Mouse (Mus musculus) left cerebral cortex, postnatal 25 days (tissue): ENCODE results near the gene U2af1l4. TPM values are rescaled to one million over a fixed set of nuclear protein-coding genes. Genes with fewer than 3 reads are reported as not detected.

Experiments used
- DNase-seq, 2 experiments: peaks; one replicate each; pipeline ENCODE4 v3.0.0; 2022; ENCODE audit warnings: low spot score in 2 of 2, mixed read lengths in 1 of 2
- intact Hi-C: fragments of 180-260 bp; cut with DNase I; formaldehyde crosslinking; loops from one replicate; pipeline ENCODE4 v1.15.1; 2025
- total RNA-seq, 2 experiments: library from RNA; stranded (reverse); gene quantifications; 2 replicates each; pipeline ENCODE4 v1.2.3; 2021

U2af1l4 gene
- total RNA-seq, 2 experiments from 2014 or later = 57.2 to 69.2 TPM

DNA sequence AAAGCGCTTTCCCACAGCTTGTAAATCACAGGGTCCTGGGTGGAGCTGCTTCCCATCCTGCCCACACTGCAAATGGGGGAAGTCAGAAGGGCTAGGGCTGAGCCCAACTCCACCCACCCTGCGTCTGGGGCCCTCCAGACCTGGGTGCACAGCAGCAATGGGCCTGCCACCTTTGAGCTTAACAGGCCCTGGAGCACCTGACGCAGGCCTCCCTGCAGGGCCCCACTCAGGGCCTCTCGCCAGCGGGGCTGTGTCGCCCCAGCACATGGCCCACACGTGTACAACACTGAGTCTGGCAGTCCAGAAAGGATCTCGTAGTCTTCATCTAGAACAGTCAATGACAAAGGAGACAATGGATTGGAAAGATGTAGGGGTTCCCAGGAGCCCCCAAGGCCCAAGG is 16.8 kb downstream of the U2af1l4 start:
- no peak for DNase-seq
- intact Hi-C loops = no loop called here

GRCm38 (mm10) chr7:30581547-30581946 is 18.4 kb downstream of the U2af1l4 start:
- DNase-seq = no peak
- intact Hi-C loops = no loop called here

GRCm38 (mm10) chr7:30584339-30584738 is 21.2 kb downstream of the U2af1l4 start:
- DNase-seq = no peak
- intact Hi-C loops = no loop called here

DNA sequence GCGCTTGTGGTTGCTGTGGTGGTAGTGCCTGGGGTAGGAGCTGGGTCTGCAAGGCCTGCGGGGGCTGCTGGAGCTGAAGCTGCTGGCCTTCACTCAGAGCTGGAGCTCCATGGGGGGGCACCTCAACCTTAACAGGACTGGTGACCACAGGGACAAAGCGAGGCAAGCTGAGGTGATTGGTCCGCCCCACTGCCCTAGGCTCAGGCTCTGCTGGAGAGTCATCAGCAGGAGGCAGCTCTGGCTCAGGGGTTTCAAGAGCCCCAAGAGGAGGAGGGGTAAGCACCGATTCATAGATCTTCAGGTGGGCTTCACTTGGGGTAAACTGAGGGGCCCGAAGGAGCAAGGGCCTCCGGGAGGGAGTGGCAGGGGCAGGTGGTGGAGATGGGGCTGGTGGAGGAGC is 22.1 kb downstream of the U2af1l4 start:
- intact Hi-C loops = loop anchor here (5.0 kb wide), 1 partner anchor 272 kb away; the partner anchor contains the start of gene Ffar3
- DNase-seq = no peak

GRCm38 (mm10) chr7:30586455-30587020 is 23.4 kb downstream of the U2af1l4 start:
- intact Hi-C loops = loop anchor here (5.0 kb wide), 1 partner anchor 271 kb away; the partner anchor contains the start of gene Ffar3
- DNase-seq = no peak

GRCm38 (mm10) chr7:30587842-30588667 is 25.0 kb downstream of the U2af1l4 start:
- intact Hi-C loops = loop anchor here (1.0 to 5.0 kb wide), 3 partner anchors 25 to 269 kb away; partner anchors contain the start of genes Ffar3, Gm49396, Psenen and Tmem147
- DNase-seq = peak in 1 of 2 experiments; percentile 39

DNA sequence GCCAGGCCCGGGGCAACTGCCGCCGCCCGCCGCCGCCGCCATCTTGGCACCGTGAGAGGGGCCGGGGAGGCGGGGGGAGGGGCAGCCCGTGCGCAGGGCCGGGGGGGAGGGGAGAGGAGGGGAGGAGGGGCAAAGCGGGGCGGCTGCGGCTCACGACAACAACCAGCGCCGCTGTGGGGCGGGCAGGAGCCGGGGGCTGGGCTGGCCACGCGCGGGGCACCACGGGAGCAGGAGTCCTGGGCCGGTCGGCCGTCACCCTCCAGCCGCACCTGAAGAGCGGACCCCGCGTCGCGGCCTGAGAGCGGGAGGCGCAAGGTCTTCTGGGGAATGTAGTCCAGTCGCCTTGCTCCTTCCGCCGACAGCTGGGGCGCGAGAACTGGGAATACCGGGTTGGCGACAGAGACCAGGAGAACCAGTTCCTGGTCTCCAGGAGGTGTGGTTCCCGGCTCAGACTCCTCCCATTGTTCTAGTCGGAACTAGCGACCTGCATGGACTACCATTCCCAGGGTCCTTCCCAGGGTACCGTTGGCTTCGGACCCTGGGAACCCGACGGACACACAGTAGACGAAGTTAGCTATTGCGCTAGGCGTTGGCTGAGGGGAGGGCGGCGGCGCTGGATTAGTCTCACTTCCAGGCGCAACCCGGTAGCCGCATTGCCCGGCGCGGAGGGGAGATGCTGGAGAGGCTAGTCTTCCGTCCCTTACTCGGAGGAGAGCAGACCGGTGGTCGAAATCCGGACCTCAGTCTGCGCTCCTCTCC is 25.8 kb downstream of the U2af1l4 start, which contains the start of gene Kmt2b:
Gene Kmt2b, minus strand, starts transcription at position 51 of the 759 bp plus-strand sequence.
- DNase-seq = peak; percentile 97 to 98
- intact Hi-C loops = loop anchor here (1.0 to 5.0 kb wide), 5 partner anchors 24 to 367 kb away; partner anchors contain the start of genes Ffar3, Gm49396, Psenen and Tmem147

DNA sequence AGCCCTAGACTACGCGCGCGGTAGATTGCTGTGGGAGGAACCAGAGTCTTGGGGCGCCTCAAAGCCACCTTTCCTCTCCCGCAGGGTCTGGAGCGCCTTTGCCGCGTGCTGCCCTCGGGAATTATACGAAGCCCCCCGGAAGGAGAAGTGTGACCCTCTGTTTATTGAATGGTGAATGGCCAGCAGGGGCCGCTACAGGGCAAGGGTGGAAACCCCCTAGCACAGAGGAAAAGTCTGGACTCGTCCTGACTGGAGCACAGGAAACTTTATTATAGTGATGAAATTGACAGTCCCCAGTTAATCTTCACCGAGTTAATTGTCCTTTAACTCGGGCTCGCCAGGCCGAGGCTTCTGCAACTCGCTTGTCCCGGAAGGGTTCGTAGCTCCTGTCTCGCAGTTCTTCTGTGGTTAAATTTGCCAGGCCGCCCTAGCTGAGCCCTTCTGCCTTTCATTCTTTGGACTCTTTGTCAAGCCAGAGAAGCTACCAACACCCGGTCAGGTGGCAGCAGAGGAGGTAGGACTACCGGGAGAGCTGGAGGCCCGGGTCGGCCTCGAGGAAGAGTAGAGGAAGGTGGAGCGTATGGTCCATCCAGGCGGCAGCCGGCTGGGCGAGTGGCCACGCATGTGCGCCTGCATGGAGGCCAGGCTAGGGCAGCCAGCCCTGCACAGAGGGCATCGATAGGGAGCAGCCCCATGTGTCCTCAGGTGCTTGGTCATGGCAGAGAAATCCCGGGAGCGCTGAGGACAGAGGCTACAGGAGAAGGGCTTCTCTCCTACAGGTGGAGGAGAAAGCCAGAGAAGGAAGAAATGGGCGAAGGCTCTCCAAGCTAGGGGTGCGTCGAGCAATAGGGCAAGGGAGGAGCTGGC is 26.6 kb downstream of the U2af1l4 start:
- peak; percentile 77 to 78 for DNase-seq
- intact Hi-C loops = loop anchor here (1.0 to 5.0 kb wide), 4 partner anchors 24 to 367 kb away; partner anchors contain the start of genes Ffar3, Tmem147 and Usf2

DNA sequence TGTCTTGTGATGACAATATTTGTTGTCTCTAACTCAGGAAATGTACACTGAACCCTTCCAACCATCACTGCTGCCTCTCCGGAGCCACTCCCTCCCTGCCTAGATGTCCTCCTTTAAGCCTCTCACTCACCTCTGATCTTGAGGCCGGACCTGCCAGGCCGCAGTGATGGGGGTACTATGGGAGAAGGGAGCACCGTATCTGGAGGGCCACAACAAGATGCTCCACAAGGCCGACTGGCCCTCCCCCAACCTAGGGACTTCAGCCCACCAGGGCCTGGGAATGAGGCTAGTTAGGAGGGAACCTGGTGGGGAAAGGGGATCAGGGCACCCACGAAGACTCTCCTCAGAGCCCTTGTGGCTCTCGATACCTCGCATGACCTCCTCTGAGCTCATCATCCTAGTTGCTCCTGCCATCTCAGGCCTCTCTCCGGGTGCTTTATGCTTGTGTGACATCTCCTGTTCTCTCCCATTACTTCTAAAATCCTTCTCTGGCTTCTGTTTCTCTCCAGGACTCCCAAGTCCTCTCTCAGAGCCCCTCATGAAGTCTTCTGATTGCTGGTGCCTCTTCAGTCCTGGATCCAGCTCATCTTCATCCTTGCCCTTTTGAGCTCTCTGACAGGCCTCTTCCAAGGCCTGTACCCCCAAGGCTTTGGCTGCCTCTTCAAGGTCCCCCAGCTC is 28.0 kb downstream of the U2af1l4 start:
- DNase-seq = no peak
- intact Hi-C loops = no loop called here

GRCm38 (mm10) chr7:30591605-30591951 is 28.5 kb downstream of the U2af1l4 start:
- intact Hi-C loops = no loop called here
- DNase-seq = no peak

GRCm38 (mm10) chr7:30592772-30593423 is 29.8 kb downstream of the U2af1l4 start:
- no peak for DNase-seq

DNA sequence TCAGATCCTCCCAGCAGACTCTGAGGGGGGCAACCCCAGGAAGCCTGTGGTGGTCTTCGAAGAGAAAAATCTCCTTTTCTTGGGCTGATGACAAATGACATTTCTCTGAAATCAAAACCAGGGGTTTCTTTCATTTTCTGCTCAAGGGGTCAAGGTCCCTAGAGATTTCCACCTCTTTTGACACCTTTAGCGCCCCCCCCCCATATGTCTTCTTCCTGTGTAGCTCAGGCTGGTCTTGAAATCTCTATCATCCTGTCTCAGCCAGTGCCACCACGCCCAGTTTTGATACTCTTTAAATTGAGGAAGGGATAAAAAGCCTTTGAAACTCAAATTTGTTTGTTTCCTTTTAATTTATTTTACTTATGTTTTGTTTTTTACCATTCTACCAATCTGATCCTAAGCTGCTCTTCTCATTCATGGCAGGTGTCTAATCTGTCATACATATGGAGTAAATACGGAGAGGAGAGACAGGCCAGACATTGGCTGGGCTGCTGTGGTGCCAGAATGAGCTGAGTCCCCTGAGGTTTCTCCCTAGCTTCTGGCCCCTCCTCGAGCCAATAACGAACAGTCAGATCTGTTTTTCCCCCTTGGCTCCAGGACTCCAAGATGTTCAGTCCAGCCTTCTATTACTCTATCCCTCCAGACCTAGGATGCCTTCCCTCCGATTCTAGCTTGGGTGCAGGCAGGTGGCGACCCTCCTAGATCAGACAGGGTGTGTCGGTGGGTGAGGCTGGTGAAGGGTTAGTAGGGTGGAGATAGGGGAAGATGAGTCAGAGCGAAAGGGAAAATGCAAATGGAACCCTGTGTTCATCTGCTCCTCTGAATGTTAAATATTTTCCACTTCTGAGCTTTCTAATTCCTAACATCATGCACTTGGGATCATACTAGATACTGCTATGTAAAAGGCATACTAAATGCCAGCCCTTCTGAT is 30.7 kb downstream of the U2af1l4 start:
- intact Hi-C loops = no loop called here
- DNase-seq = no peak

More at GRCm38 (mm10) chr7:30592772-30593423, 29.8 kb downstream of the U2af1l4 start:
- intact Hi-C loops = no loop called here

- intact Hi-C loops = no loop called here
- no peak for DNase-seq
Measured at GRCm38 (mm10) chr7:30594510-30595024, 31.5 kb downstream of the U2af1l4 start.

DNA sequence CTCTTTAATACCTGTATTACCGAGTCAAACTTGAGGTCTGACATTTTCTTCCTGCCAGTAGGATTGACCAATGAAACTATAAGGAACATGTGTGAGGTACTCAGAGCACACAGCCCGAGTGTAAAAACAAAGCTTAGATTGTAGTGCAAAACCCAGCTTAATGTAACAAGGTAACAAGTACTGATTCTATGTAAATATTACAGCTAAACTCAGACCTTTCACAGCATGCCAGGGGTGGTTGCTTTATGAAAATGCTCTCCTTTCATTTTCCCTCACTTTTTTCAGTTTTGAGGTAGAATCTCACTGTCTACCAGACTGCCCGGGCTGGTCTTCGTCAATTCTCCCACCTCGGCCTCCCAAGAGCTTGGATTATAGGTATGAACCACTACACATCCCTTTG is 33.0 kb downstream of the U2af1l4 start:
- intact Hi-C loops = no loop called here
- no peak for DNase-seq

DNA sequence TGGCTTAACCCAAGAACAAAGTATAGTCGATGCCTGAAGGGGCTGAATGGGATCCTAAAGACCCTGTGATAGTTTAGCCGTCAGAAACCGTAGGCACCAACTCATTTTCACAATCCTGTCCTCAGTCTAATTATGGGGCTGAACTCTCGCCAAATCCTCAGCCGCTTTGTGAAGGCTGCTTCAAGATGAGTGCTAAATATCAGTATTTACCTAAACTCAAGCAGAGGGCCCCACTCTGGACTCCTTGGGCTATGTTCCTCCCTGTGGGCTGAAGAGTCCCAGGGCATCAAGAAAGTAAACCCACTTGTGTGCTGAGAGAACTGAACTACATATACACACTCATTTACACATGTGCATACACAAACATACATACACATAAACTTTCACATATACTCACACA is 33.7 kb downstream of the U2af1l4 start:
- DNase-seq = no peak
- intact Hi-C loops = no loop called here

DNA sequence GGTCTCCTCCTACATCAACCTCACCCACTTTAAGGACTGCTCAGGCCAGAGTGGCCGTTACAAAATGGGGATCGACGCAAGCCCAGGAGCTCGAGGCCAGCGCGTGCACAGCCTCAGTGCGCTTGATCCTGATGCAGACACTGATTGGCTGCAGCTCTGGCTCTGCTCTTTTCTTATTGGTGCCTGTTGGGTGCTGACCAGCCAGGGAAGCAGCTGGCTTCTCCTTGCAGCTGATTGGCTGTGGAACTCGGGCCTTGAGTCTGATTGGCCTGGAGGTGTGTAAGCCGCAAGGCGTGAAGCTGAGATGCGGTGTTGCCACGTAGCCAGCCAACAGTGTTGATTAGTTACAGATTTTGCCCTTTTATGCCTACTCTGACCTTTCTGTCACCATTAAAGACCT is 35.7 kb downstream of the U2af1l4 start, which contains the start of gene Zbtb32:
Gene Zbtb32, minus strand, starts transcription at position 124 of the 400 bp plus-strand sequence.
- no peak for DNase-seq
- intact Hi-C loops = no loop called here

GRCm38 (mm10) chr7:30599933-30600353 is 36.8 kb downstream of the U2af1l4 start:
- DNase-seq = peak; percentile 90 to 95
- intact Hi-C loops = no loop called here
